Mouse (Mus musculus): Measurements from ENCODE around the gene P3h2. TPM values are rescaled to one million over a fixed set of nuclear protein-coding genes. Genes with fewer than 3 reads are reported as not detected.

P3h2 gene
- polyA plus RNA-seq, 1 experiment from 2014 or later: 1.0 TPM

DNA sequence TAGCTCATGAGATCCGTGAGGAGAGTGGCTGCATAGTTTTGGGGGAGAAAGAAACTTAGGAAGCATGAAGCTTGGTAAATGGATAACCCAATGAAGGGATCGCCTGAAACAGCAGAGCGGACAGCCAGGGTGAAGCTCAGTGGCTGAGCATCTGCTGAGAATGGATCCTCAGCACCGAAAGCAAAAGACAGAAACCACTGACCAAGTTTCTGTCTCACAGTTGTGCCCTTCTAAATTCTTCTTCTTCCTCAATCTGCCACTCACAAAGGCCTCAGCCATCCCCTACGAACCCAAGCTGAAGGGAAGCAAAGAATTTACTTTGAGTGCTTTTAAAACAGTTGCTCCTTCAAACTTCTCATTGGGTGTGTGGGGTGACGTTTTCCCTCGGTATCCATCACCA, 134.3 kb downstream of the P3h2 start:
- no peaks in the 10 kb centered on the region for H3K9me3 ChIP-seq (ENCODE audit: control insufficient read depth, low read length)
- WGBS: 85% methylated on average over 7 of the region's 7 CpGs
- no peak for ATAC-seq
- H3K9ac ChIP-seq (ENCODE audit: low read depth, low read length): no peak overlapping the region
- H3K27ac ChIP-seq (ENCODE audit: low read length): no peak overlapping the region
- no peak overlapping the region for H3K4me2 ChIP-seq (ENCODE audit: low read depth, low read length)
- no peak overlapping the region for H3K4me3 ChIP-seq (ENCODE audit: low read length)
- no peaks in the 10 kb centered on the region for H3K4me1 ChIP-seq (ENCODE audit: control insufficient read depth, insufficient read depth, low read length)
- no peaks in the 10 kb centered on the region for H3K36me3 ChIP-seq (ENCODE audit: control insufficient read depth, insufficient read depth, low read length)
- H3K27me3 ChIP-seq (replicated peaks; ENCODE audit: control insufficient read depth, insufficient read depth, low read length): no peaks in the 10 kb centered on the region

DNA sequence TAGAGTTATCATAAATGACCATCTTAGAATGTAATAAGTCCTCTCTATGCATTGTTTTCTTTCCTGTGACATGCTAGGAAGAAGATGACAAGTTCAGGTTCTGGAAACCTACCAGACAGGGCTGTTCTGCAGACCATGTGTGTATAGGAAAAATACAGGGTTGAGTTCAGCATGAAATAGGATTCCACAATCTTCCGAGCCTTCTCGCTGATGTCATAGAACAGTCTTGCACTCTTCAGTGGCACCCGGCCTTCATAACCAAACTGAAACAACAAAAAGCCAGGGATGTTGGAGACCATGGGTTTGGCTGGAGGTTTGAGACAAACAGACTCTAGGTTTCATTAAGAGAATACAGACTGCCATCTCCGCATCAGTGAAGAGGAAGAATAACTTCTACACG, 134.9 kb downstream of the P3h2 start:
- no peak overlapping the region for H3K9ac ChIP-seq (ENCODE audit: low read depth, low read length)
- WGBS: 91% methylated on average over 5 of the region's 5 CpGs
- no peaks in the 10 kb centered on the region for H3K9me3 ChIP-seq (ENCODE audit: control insufficient read depth, low read length)
- ATAC-seq: no peak
- no peak overlapping the region for H3K4me3 ChIP-seq (ENCODE audit: low read length)
- H3K27me3 ChIP-seq (replicated peaks; ENCODE audit: control insufficient read depth, insufficient read depth, low read length): no peaks in the 10 kb centered on the region
- H3K36me3 ChIP-seq (ENCODE audit: control insufficient read depth, insufficient read depth, low read length): no peaks in the 10 kb centered on the region
- H3K4me2 ChIP-seq (ENCODE audit: low read depth, low read length): no peak overlapping the region
- no peak overlapping the region for H3K27ac ChIP-seq (ENCODE audit: low read length)
- H3K4me1 ChIP-seq (ENCODE audit: control insufficient read depth, insufficient read depth, low read length): no peaks in the 10 kb centered on the region

DNA sequence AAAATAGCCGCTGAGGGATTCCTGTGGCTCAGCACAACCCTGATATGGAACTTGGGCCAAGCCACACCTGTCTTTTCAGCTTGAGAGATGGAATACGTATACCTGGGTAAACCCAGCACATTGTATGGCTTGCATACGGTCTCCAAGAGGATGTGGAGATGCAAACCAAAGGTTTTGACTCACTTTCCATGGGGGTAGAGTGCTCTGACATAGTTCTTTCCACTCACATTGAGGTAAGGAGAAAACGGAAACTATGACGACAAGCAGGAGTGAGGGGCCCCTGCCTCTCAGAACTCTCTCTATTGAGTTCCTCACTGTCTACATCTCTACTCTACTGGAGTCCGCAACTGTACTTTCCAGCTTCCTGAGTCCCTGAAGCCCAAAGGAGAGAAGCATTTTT, 135.4 kb downstream of the P3h2 start:
- WGBS: 93% methylated on average over 6 of the region's 6 CpGs
- no peak for ATAC-seq
- Histone ChIP-seq H3K4me2 (ENCODE audit: low read depth, low read length) (no peak overlapping the region), H3K9ac (ENCODE audit: low read depth, low read length) (no peak overlapping the region), H3K36me3 (ENCODE audit: control insufficient read depth, insufficient read depth, low read length) (no peaks in the 10 kb centered on the region), H3K27ac (ENCODE audit: low read length) (no peak overlapping the region), H3K4me1 (ENCODE audit: control insufficient read depth, insufficient read depth, low read length) (no peaks in the 10 kb centered on the region), H3K4me3 (ENCODE audit: low read length) (no peak overlapping the region), H3K27me3 (replicated peaks; ENCODE audit: control insufficient read depth, insufficient read depth, low read length) (no peaks in the 10 kb centered on the region), H3K9me3 (ENCODE audit: control insufficient read depth, low read length) (no peaks in the 10 kb centered on the region)

DNA sequence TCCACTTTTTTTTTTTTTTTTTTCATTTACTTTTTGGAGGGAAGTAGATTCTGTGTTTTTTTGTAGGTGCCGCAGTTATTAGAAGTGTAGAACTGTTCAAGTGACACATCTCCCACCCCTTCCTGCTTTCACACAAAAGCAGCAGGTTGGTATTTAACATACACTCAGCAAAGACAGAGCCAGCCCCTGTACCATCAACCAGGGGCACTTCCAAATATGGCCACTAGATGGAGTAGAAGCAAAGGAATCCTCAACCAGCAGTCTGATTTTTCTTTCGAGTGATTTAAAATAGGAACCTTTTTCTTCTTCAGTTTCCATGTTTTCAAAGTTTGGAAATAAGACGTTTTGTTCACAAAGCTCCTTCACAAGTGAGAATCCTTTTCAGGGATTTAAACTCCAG, 138.3 kb downstream of the P3h2 start:
- H3K27ac ChIP-seq (ENCODE audit: low read length): no peak overlapping the region
- H3K4me2 ChIP-seq (ENCODE audit: low read depth, low read length): no peak overlapping the region
- no peaks in the 10 kb centered on the region for H3K27me3 ChIP-seq (replicated peaks; ENCODE audit: control insufficient read depth, insufficient read depth, low read length)
- no peak overlapping the region for H3K9ac ChIP-seq (ENCODE audit: low read depth, low read length)
- 18% methylated on average over 3 of the region's 3 CpGs for WGBS
- no peaks in the 10 kb centered on the region for H3K9me3 ChIP-seq (ENCODE audit: control insufficient read depth, low read length)
- H3K4me3 ChIP-seq (ENCODE audit: low read length): no peak overlapping the region
- ATAC-seq: no peak
- no peaks in the 10 kb centered on the region for H3K4me1 ChIP-seq (ENCODE audit: control insufficient read depth, insufficient read depth, low read length)
- no peaks in the 10 kb centered on the region for H3K36me3 ChIP-seq (ENCODE audit: control insufficient read depth, insufficient read depth, low read length)

DNA sequence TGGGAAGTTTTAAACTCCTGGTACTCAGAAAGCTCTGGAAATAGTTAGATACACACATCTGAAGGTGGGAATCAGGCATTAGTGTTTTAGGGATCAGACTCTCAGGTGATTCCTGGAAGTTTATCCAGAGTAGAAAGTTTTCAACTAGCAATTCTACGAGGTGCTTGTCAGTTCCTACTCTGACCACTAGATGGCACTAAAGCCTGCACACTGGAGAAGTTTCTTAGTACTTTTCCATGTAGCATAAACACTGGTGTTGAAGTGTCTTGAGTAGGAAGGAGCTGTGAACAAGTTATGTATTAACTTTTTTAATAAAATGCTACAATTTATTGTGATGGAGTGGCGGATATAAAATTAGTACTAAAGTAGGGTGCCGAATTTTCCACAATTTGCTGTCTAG, 141.7 kb downstream of the P3h2 start:
- no peak for ATAC-seq
- no peak overlapping the region for H3K9ac ChIP-seq (ENCODE audit: low read depth, low read length)
- no peak overlapping the region for H3K4me3 ChIP-seq (ENCODE audit: low read length)
- H3K4me1 ChIP-seq (ENCODE audit: control insufficient read depth, insufficient read depth, low read length): no peaks in the 10 kb centered on the region
- no peaks in the 10 kb centered on the region for H3K36me3 ChIP-seq (ENCODE audit: control insufficient read depth, insufficient read depth, low read length)
- 27% methylated on average over 3 of the region's 3 CpGs for WGBS
- H3K4me2 ChIP-seq (ENCODE audit: low read depth, low read length): no peak overlapping the region
- H3K27me3 ChIP-seq (replicated peaks; ENCODE audit: control insufficient read depth, insufficient read depth, low read length): no peaks in the 10 kb centered on the region
- H3K27ac ChIP-seq (ENCODE audit: low read length): no peak overlapping the region
- H3K9me3 ChIP-seq (ENCODE audit: control insufficient read depth, low read length): no peaks in the 10 kb centered on the region

DNA sequence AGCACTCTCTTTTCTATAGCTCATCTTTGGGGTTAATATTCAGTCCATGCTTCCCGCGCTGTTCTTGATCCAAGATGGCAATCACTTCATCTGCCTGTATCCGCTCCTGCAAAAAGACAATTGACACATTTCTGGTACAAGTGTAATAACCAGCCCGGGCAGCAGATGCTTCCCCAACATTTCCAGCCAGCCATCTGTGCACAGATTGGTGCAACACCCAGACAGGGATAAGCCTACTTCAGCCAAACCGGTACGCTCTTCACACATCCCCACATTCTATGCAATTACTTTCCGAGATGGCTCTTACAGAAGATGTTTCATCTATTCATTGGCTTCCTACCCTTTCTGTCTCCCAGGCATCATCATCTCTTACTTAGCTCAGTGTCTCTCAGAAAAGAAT, 145.2 kb downstream of the P3h2 start:
- no peaks in the 10 kb centered on the region for H3K9me3 ChIP-seq (ENCODE audit: control insufficient read depth, low read length)
- no peak overlapping the region for H3K9ac ChIP-seq (ENCODE audit: low read depth, low read length)
- ATAC-seq: no peak
- H3K27ac ChIP-seq (ENCODE audit: low read length): no peak overlapping the region
- WGBS: 90% methylated on average over 7 of the region's 7 CpGs
- no peaks in the 10 kb centered on the region for H3K36me3 ChIP-seq (ENCODE audit: control insufficient read depth, insufficient read depth, low read length)
- H3K4me3 ChIP-seq (ENCODE audit: low read length): no peak overlapping the region
- no peaks in the 10 kb centered on the region for H3K4me1 ChIP-seq (ENCODE audit: control insufficient read depth, insufficient read depth, low read length)
- no peaks in the 10 kb centered on the region for H3K27me3 ChIP-seq (replicated peaks; ENCODE audit: control insufficient read depth, insufficient read depth, low read length)
- H3K4me2 ChIP-seq (ENCODE audit: low read depth, low read length): no peak overlapping the region

DNA sequence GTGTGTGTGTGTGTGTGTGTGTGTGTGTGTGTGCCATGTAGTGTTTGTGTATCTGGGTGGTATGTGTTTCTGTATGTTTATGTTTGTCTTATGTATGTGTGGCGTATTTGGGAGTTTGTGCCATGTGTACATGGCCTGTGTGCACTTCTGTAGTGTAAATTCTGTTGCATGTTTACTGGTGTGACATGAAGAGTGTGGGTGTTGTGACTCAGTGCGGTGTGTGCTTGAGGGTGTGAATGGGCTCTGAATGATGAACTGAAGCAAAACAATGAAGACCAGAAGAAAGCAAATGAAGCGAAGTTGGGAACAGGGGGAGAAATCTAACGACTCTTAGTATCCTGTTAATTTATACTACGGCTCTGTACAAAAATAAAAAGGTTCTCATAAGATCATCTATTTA, 145.7 kb downstream of the P3h2 start:
- H3K27me3 ChIP-seq (replicated peaks; ENCODE audit: control insufficient read depth, insufficient read depth, low read length): no peaks in the 10 kb centered on the region
- no peaks in the 10 kb centered on the region for H3K9me3 ChIP-seq (ENCODE audit: control insufficient read depth, low read length)
- no peak overlapping the region for H3K4me2 ChIP-seq (ENCODE audit: low read depth, low read length)
- 90% methylated on average over 5 of the region's 5 CpGs for WGBS
- no peaks in the 10 kb centered on the region for H3K4me1 ChIP-seq (ENCODE audit: control insufficient read depth, insufficient read depth, low read length)
- no peak for ATAC-seq
- no peak overlapping the region for H3K27ac ChIP-seq (ENCODE audit: low read length)
- H3K4me3 ChIP-seq (ENCODE audit: low read length): no peak overlapping the region
- H3K9ac ChIP-seq (ENCODE audit: low read depth, low read length): no peak overlapping the region
- no peaks in the 10 kb centered on the region for H3K36me3 ChIP-seq (ENCODE audit: control insufficient read depth, insufficient read depth, low read length)

DNA sequence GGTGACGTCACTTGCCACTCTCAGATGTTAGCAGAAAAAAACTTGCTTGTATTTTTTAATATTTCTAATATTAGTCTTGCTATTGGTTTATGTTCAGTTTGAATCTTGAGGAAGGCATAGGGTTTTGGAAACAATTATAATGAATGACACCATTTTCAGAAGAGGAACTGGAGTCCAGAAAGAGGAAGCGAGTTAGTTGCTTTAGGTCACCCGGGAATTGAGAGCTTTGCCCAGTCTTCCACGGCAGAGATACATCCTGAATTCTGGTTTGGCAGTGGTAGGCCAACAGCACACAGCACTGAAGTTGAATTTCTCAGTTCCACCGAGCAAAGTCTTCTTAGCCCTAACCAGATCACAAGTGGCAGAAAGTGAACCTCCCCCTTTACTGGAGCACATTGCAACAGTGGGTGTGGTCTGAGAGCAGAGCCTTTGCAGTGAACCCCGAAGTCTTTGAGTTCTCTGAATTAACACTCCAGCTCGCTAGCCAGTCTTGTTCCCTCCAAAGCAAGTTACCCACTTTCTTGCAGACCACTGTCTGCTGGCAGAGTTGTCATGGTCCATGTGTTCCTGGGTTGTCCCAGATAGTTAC, 146.8 kb downstream of the P3h2 start:
- WGBS: 69% methylated on average over 7 of the region's 7 CpGs
- ATAC-seq: no peak
- Histone ChIP-seq H3K9me3 (ENCODE audit: control insufficient read depth, low read length) (no peaks in the 10 kb centered on the region), H3K4me1 (ENCODE audit: control insufficient read depth, insufficient read depth, low read length) (no peaks in the 10 kb centered on the region), H3K27me3 (replicated peaks; ENCODE audit: control insufficient read depth, insufficient read depth, low read length) (no peaks in the 10 kb centered on the region), H3K9ac (ENCODE audit: low read depth, low read length) (no peak overlapping the region), H3K4me2 (ENCODE audit: low read depth, low read length) (no peak overlapping the region), H3K27ac (ENCODE audit: low read length) (no peak overlapping the region), H3K36me3 (ENCODE audit: control insufficient read depth, insufficient read depth, low read length) (no peaks in the 10 kb centered on the region), H3K4me3 (ENCODE audit: low read length) (no peak overlapping the region)

DNA sequence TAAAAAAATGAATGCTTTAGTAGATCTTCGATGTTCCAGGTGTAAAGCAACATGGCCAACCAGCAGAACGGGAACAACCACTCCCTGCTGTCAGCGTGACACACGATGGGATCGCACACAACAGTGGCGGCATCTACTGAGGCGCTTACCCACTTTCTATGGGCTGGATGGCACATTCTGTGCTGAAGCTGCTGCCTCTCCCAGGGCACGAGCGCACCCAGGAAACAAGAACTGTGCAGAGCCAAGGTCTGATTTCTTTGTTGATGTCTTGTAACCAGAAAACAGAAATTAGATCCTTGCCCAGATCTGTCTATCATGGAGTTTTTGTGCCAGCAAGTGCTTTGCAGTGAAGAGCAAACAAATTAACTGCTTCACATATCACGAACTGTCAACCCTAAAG, 147.4 kb downstream of the P3h2 start:
- WGBS: 92% methylated on average over 10 of the region's 10 CpGs
- Histone ChIP-seq H3K27ac (ENCODE audit: low read length) (no peak overlapping the region), H3K9ac (ENCODE audit: low read depth, low read length) (no peak overlapping the region), H3K9me3 (ENCODE audit: control insufficient read depth, low read length) (no peaks in the 10 kb centered on the region), H3K4me3 (ENCODE audit: low read length) (no peak overlapping the region), H3K4me1 (ENCODE audit: control insufficient read depth, insufficient read depth, low read length) (no peaks in the 10 kb centered on the region), H3K4me2 (ENCODE audit: low read depth, low read length) (no peak overlapping the region), H3K27me3 (replicated peaks; ENCODE audit: control insufficient read depth, insufficient read depth, low read length) (no peaks in the 10 kb centered on the region), H3K36me3 (ENCODE audit: control insufficient read depth, insufficient read depth, low read length) (no peaks in the 10 kb centered on the region)
- no peak for ATAC-seq

DNA sequence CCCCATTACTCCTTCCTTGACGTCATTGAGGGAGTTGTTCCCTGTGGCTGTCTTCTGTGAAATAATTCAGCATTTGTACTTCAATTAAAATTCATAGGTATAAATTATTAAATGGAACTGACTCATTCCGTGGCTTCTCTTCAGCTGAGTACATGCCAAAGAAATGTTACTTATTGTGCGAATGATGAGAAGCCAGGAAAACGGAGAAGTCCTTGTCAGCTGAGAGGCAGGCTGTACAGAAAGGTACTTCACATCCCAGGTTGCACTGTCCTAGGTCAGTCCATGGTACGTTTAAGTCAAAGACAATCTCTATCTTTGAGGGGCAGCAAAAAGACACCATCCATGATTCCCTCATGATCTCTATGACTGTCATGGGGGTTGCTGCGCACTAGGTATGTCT, 148.8 kb downstream of the P3h2 start:
- H3K27me3 ChIP-seq (replicated peaks; ENCODE audit: control insufficient read depth, insufficient read depth, low read length): no peaks in the 10 kb centered on the region
- H3K27ac ChIP-seq (ENCODE audit: low read length): no peak overlapping the region
- WGBS: 90% methylated on average over 6 of the region's 6 CpGs
- H3K4me1 ChIP-seq (ENCODE audit: control insufficient read depth, insufficient read depth, low read length): no peaks in the 10 kb centered on the region
- H3K36me3 ChIP-seq (ENCODE audit: control insufficient read depth, insufficient read depth, low read length): no peaks in the 10 kb centered on the region
- no peak for ATAC-seq
- no peak overlapping the region for H3K4me3 ChIP-seq (ENCODE audit: low read length)
- H3K9me3 ChIP-seq (ENCODE audit: control insufficient read depth, low read length): no peaks in the 10 kb centered on the region
- H3K4me2 ChIP-seq (ENCODE audit: low read depth, low read length): no peak overlapping the region
- H3K9ac ChIP-seq (ENCODE audit: low read depth, low read length): no peak overlapping the region

Measured in intestine, embryonic 16.5 days (tissue).